Mouse (Mus musculus): ENCODE results near the gene Abtb1. TPM values are rescaled to one million over a fixed set of nuclear protein-coding genes. Genes with fewer than 3 reads are reported as not detected.

Abtb1 gene
- 10 to 100 TPM; 28.1 to 29.2 TPM for total RNA-seq (2021)

GRCm38 (mm10) chr6:88841781-88842689 is at the start of gene Abtb1:
TSS of gene Abtb1 (minus strand) at chr6:88841984.
- intact Hi-C loops (cut with DNase I): no loop called here

GRCm38 (mm10) chr6:88890832-88891231 is 49.0 kb upstream of the Abtb1 start:
- intact Hi-C loops (cut with DNase I): no loop called here
- no peak for DNase-seq

More at GRCm38 (mm10) chr6:88841781-88842689, at the start of gene Abtb1:
- DNase-seq: peak; percentile 99

GRCm38 (mm10) chr6:88889410-88890042 is 47.7 kb upstream of the Abtb1 start:
- intact Hi-C loops (cut with DNase I): no loop called here
- no peak for DNase-seq

- intact Hi-C loops (cut with DNase I): no loop called here
- no peak for DNase-seq
Measured at GRCm38 (mm10) chr6:88886417-88886967, 44.7 kb upstream of the Abtb1 start.

- DNase-seq: no peak
- intact Hi-C loops (cut with DNase I): no loop called here
Measured at GRCm38 (mm10) chr6:88885644-88886416, 44.0 kb upstream of the Abtb1 start.

- intact Hi-C loops (cut with DNase I): no loop called here
- no peak for DNase-seq
Measured at GRCm38 (mm10) chr6:88884690-88885089, 42.9 kb upstream of the Abtb1 start.

GRCm38 (mm10) chr6:88884195-88884594 is 42.4 kb upstream of the Abtb1 start:
- no peak for DNase-seq
- intact Hi-C loops (cut with DNase I): no loop called here

GRCm38 (mm10) chr6:88881334-88881733 is 39.5 kb upstream of the Abtb1 start:
- intact Hi-C loops (cut with DNase I): no loop called here
- no peak for DNase-seq

- intact Hi-C loops (cut with DNase I): no loop called here
- no peak for DNase-seq
Measured at GRCm38 (mm10) chr6:88879471-88879870, 37.7 kb upstream of the Abtb1 start.

GRCm38 (mm10) chr6:88874868-88875508 is 33.2 kb upstream of the Abtb1 start, which contains the start of gene Podxl2:
TSS of gene Podxl2 (minus strand) at chr6:88875044.
- intact Hi-C loops (cut with DNase I): no loop called here
- peak; percentile 72 for DNase-seq

- DNase-seq: no peak
- intact Hi-C loops (cut with DNase I): no loop called here
Measured at GRCm38 (mm10) chr6:88873965-88874867, 32.4 kb upstream of the Abtb1 start.

GRCm38 (mm10) chr6:88872811-88873210 is 31.0 kb upstream of the Abtb1 start:
- no peak for DNase-seq
- intact Hi-C loops (cut with DNase I): no loop called here

- intact Hi-C loops (cut with DNase I): no loop called here
- no peak for DNase-seq
Measured at GRCm38 (mm10) chr6:88871546-88871945, 29.8 kb upstream of the Abtb1 start.

GRCm38 (mm10) chr6:88870594-88870993 is 28.8 kb upstream of the Abtb1 start:
- DNase-seq: no peak
- intact Hi-C loops (cut with DNase I): no loop called here

GRCm38 (mm10) chr6:88869459-88869858 is 27.7 kb upstream of the Abtb1 start:
- DNase-seq: no peak
- intact Hi-C loops (cut with DNase I): no loop called here

- DNase-seq: no peak
- intact Hi-C loops (cut with DNase I): no loop called here
Measured at GRCm38 (mm10) chr6:88865704-88866103, 23.9 kb upstream of the Abtb1 start.

GRCm38 (mm10) chr6:88860914-88861313 is 19.1 kb upstream of the Abtb1 start:
- DNase-seq: no peak
- intact Hi-C loops (cut with DNase I): loop anchor here (2.0 kb wide), 1 partner anchor 32 kb away; no protein-coding TSS in a partner anchor

- intact Hi-C loops (cut with DNase I): no loop called here
- no peak for DNase-seq
Measured at GRCm38 (mm10) chr6:88858341-88858740, 16.6 kb upstream of the Abtb1 start.

- intact Hi-C loops (cut with DNase I): no loop called here
- DNase-seq: no peak
Measured at GRCm38 (mm10) chr6:88857830-88858229, 16.0 kb upstream of the Abtb1 start.
